Mouse (Mus musculus): ENCODE measurements around the gene Ssna1. TPM values are rescaled to one million over a fixed set of nuclear protein-coding genes. Genes with fewer than 3 reads are reported as not detected.
A peak's percentile ranks its signal among the peaks of the same experiment; 100 is the strongest.

Gene Ssna1
- polyA plus RNA-seq, 1 experiment from 2014 or later: 75.4 TPM

DNA sequence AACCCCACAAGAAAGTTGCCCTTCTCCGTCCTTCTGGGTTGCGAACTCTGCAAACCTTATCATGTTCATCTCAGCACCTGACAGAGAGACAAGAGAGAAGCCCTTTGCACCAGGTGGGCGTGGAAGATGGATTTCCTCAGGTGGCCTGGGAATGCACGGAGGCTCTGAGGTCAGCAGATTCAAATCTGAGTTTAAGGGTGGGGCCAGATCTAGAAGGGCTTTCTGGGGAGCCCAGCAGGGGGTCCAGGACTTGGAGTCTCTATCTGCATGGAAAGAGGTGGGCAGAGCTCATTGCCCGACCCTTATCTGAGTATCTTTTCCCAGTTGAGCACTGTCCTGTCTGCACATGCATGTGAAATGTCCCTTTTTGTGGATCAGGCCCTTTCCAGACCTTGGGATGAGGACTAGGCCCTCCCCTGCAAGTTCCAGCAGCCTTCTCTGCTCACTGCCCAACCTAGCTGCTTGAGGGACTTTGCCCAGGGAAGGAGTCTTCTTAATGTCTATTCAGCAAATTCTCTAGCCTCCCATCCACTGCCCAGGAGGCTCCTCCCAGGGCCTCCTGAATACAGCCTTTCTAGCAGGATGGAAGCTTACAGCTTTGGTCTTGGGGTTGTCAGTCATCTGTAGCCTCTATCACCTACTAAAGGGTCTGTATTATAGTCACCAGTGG, 37.6 kb downstream of the Ssna1 start:
- peaks cover 53% of the 10 kb centered on the region for H3K27me3 ChIP-seq
- ChIA-PET POLR2A (no interaction called here), CTCF (interaction anchor here (0.8 kb wide), 1 partner anchor 13 kb away, joined by 4 read pairs; no protein-coding TSS in a partner anchor)
- no peak for TF ChIP-seq CTCF (IDR thresholded peaks at IDR 0.05)
- no peak for DNase-seq (ENCODE audit: low read depth, low spot score)
- in situ Hi-C loops (cut with MboI; ENCODE audit: low pct_unique_long_range_greater_than_20kb): no loop called here
- ATAC-seq: no peak

DNA sequence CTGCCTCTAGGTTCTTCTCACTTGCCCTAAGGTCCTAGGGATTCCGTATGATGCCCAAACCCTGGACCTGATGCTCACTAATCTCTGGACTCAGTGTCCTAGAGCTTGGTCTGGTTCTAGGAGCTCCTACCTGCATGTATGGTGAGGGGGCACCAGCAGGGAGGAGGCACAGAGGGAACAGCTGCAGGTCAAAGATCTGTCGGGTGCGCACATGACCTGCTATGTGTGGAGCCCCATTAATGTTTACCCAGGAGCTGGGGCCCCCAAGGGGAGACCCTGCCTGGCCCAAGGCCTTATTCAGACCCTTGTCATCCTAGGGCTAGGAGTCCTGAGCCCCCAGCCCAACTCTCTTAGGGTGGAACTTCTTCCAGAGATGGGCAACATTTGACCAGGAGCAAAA, 38.2 kb downstream of the Ssna1 start, which contains the start of gene Slc34a3:
Gene Slc34a3, minus strand, starts transcription at position 315 of the 400 bp plus-strand sequence.
- ATAC-seq: no peak
- ChIA-PET POLR2A (no interaction called here), CTCF (no interaction called here)
- TF ChIP-seq CTCF (IDR thresholded peaks at IDR 0.05): no peak
- no peak for DNase-seq (ENCODE audit: low read depth, low spot score)
- in situ Hi-C loops (cut with MboI; ENCODE audit: low pct_unique_long_range_greater_than_20kb): no loop called here
- H3K27me3 ChIP-seq: peaks cover 53% of the 10 kb centered on the region

DNA sequence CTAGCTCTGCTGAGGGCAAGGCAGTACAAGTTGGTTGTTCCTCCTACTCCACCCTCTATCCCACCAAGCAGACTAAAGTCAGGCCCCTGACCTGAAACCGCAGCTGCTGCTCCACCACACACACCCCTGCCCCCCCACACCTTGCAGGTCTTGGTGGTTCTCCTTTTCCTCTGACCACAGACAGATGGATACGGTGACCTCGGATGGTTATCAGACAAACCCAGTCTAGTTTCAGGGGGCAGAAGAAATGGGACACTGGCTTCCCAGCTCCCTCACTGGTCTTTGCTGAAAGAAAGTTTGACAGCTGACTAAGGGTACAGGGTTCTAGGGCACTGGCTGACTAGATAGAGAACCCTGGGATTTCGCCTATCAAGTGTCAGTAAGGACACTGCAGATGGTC, 38.8 kb downstream of the Ssna1 start:
- peaks cover 53% of the 10 kb centered on the region for H3K27me3 ChIP-seq
- in situ Hi-C loops (cut with MboI; ENCODE audit: low pct_unique_long_range_greater_than_20kb): no loop called here
- no peak for TF ChIP-seq CTCF (IDR thresholded peaks at IDR 0.05)
- ATAC-seq: no peak
- no peak for DNase-seq (ENCODE audit: low read depth, low spot score)
- ChIA-PET CTCF (no interaction called here), POLR2A (no interaction called here)

DNA sequence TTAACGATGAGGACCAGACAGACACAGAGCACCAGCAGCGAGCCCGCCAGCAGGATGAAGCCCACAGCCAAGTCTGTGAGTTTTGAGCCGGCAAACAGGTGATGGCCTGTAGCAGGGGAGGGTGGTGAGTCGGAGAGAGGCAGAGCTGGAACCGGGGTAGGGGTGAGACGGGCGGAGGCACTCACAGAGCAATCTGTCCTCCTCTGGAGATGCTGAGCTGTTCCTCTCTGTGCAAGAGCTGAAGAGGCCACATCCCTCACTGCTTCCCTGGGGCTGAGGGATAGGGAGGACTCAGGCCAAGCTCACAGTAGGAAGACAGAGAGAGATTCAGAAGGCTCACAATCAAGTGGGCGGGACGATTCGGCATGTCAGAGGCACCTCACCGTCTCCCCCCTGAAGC, 41.2 kb downstream of the Ssna1 start:
- ChIA-PET POLR2A (no interaction called here), CTCF (no interaction called here)
- no peak for ATAC-seq
- no peak for TF ChIP-seq CTCF (IDR thresholded peaks at IDR 0.05)
- in situ Hi-C loops (cut with MboI; ENCODE audit: low pct_unique_long_range_greater_than_20kb): no loop called here
- no peak for DNase-seq (ENCODE audit: low read depth, low spot score)
- peaks cover 43% of the 10 kb centered on the region for H3K27me3 ChIP-seq

DNA sequence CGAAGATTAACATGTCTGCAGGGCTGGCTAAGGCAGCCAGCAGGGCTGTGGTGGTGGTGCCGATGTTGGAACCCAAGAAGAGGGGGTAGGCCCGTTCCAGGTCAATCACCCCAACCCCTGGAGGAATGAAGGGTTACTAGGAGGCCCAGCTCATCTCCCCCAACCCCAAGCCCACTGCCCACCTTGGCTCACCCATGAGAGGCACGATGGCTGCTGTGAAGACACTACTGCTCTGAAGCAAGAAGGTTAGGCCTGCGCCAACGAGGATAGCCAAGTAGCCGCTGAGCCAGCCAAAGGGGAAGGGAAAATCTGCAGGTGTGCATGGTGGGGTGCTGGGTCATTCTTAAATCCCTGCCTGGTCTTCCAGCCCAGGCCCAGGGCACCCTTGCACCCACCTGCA, 41.7 kb downstream of the Ssna1 start:
- DNase-seq (ENCODE audit: low read depth, low spot score) (no peak), ATAC-seq (no peak)
- CTCF ChIA-PET: interaction anchor here (0.7 to 3.2 kb wide), 2 partner anchors 15 to 21 kb away, joined by 3 to 29 read pairs; partner anchors contain the start of gene AL732309.1
- H3K27me3 ChIP-seq: peaks cover 39% of the 10 kb centered on the region
- POLR2A ChIA-PET: no interaction called here
- no peak for TF ChIP-seq CTCF (IDR thresholded peaks at IDR 0.05)
- in situ Hi-C loops (cut with MboI; ENCODE audit: low pct_unique_long_range_greater_than_20kb): no loop called here

DNA sequence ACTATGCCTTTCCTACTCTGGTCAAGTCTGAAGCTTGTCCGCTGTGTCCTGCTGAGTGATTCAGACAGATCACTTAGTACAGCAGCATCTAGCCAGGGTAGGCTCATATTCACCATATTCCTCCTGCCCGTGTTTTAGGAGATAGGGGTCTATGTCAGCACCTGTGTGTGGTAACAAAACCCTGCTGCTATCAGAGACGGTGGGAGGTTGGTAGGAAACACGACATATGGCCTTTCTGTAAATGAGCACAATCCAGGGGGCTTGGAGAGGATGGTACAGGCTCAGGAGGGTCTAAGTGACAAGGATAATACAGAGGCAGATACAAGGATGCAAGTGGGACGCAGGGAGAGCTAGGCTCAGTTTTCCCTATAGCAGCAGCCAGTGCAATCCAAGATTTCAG, 42.7 kb downstream of the Ssna1 start:
- in situ Hi-C loops (cut with MboI; ENCODE audit: low pct_unique_long_range_greater_than_20kb): no loop called here
- ChIA-PET POLR2A (no interaction called here), CTCF (interaction anchor here (0.7 to 3.4 kb wide), 7 partner anchors 8 to 63 kb away, joined by 3 to 34 read pairs (median 10); partner anchors contain the start of genes AL732309.1, Anapc2, Rnf224 and Ssna1)
- DNase-seq (ENCODE audit: low read depth, low spot score) (no peak), ATAC-seq (no peak)
- peaks cover 29% of the 10 kb centered on the region for H3K27me3 ChIP-seq
- no peak for TF ChIP-seq CTCF (IDR thresholded peaks at IDR 0.05)

DNA sequence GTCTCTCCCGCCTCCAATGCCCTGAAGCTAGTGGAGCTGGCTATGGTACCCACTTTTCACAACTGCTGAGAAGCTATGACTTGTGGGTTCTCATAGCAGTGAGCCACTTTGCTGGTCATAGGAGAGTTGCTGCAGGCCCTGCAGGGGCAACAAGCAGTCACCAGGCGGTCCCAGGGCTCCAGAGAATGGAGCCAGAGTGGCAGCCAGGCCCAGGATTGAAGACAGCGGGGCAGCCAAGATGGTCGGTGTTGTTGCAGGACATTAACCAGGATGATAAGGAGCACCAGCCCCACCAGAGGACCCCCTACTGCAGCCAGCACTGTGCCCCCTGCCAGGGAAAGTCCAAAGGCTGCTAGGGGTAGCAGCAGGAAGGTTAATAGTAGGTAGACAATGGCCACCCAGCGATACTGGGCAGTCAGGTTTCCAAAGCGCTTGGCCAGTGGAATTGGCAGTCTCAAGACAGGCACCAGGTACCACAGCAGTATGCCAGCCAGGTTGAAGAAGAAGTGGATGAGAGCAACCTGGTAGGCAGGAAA, 43.2 kb downstream of the Ssna1 start:
- TF ChIP-seq CTCF (IDR thresholded peaks at IDR 0.05): no peak
- ChIA-PET POLR2A (no interaction called here), CTCF (interaction anchor here (0.6 to 3.4 kb wide), 27 partner anchors 8 to 171 kb away, joined by 3 to 34 read pairs (median 7); partner anchors contain the start of genes AL732309.1, Anapc2, Nelfb and Rnf224)
- DNase-seq (ENCODE audit: low read depth, low spot score) (no peak), ATAC-seq (no peak)
- peaks cover 24% of the 10 kb centered on the region for H3K27me3 ChIP-seq
- in situ Hi-C loops (cut with MboI; ENCODE audit: low pct_unique_long_range_greater_than_20kb): no loop called here

DNA sequence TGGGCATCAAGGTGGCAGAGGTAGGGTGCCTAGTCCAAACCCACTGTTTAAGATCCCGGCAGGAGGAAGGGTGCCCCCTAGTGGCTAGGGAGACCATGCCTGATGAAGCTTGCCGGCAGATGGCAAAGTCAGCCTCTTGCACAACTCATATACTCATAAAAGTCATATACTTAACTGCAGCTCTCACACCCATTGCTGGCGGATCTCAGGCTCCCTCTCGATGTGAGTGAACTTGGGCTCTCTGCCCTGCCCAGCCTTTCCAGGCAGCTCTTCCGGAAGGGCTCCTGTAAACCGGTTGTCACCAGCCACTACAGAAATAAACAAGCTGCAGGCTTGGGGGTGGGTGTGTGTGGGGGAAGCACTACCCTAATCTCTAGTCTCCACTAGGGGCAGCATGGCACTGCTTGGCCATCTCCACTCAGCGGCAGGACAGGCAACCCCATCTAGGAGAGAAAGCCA, 43.8 kb downstream of the Ssna1 start:
- H3K27me3 ChIP-seq: peaks cover 20% of the 10 kb centered on the region
- CTCF ChIA-PET: interaction anchor here (0.6 to 3.4 kb wide), 30 partner anchors 8 to 250 kb away, joined by 3 to 34 read pairs (median 6); partner anchors contain the start of genes AL732309.1, Anapc2, Nelfb and Rnf224
- in situ Hi-C loops (cut with MboI; ENCODE audit: low pct_unique_long_range_greater_than_20kb): no loop called here
- POLR2A ChIA-PET: interaction anchor here (0.7 to 1.1 kb wide), 2 partner anchors 34 to 52 kb away, joined by 4 read pairs; no protein-coding TSS in a partner anchor
- ATAC-seq (peak; percentile 11), DNase-seq (ENCODE audit: low read depth, low spot score) (peak; percentile 50)
- TF ChIP-seq CTCF (IDR thresholded peaks at IDR 0.05): no peak

DNA sequence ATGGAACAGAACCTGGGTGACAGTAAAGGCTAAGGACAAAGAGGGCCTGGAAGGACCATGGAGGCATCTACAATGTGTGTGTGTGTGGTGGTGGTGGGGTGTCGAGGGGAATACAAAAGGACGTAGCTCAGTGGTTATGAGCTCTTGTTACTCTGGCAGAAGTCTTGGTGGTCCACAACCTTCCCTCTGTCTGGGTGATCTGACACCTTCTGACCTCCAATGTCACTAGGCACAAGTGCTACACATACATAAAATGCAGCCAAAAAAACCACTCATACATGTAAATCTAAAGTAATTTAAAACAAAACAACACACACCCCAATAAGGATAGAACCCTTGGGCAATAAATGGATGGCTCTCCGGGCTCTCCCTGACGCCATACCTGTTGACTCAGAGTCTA, 44.8 kb downstream of the Ssna1 start:
- DNase-seq (ENCODE audit: low read depth, low spot score) (no peak), ATAC-seq (no peak)
- in situ Hi-C loops (cut with MboI; ENCODE audit: low pct_unique_long_range_greater_than_20kb): no loop called here
- POLR2A ChIA-PET: interaction anchor here (0.7 to 1.5 kb wide), 4 partner anchors 19 to 51 kb away, joined by 4 to 13 read pairs (median 4); no protein-coding TSS in a partner anchor
- CTCF ChIA-PET: interaction anchor here (1.1 to 3.4 kb wide), 15 partner anchors 10 to 251 kb away, joined by 3 to 34 read pairs (median 10); partner anchors contain the start of genes AL732309.1, Nelfb, Rnf224 and Tmem203
- no peak for TF ChIP-seq CTCF (IDR thresholded peaks at IDR 0.05)
- peaks cover 16% of the 10 kb centered on the region for H3K27me3 ChIP-seq

DNA sequence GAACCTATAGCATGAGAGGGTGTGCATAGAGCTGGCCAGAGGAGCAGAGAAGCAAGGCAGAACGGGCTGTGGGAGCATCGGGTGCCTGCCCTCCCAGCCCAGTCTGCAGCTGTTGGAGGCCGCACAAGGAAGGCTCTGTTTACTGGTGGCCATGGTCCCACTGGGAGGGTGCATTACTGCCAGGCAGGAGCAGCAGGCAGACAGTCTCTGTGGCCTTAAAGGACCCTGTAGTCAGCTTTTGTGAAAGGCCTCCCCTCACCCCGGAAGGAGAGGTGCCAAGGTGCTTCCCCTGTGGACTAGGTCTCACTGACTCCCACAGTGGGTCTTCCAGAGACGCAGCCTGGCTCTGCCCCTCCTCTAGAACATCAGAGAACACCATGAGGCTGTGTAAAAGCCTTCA, 45.4 kb downstream of the Ssna1 start:
- DNase-seq (ENCODE audit: low read depth, low spot score) (no peak), ATAC-seq (no peak)
- CTCF ChIA-PET: interaction anchor here (1.7 to 3.4 kb wide), 7 partner anchors 16 to 38 kb away, joined by 4 to 34 read pairs (median 16); partner anchors contain the start of genes Nelfb, Tmem203 and Tor4a
- H3K27me3 ChIP-seq: peaks cover 15% of the 10 kb centered on the region
- TF ChIP-seq CTCF (IDR thresholded peaks at IDR 0.05): no peak
- POLR2A ChIA-PET: interaction anchor here (0.7 to 1.5 kb wide), 3 partner anchors 18 to 38 kb away, joined by 4 to 13 read pairs (median 5); no protein-coding TSS in a partner anchor
- in situ Hi-C loops (cut with MboI; ENCODE audit: low pct_unique_long_range_greater_than_20kb): no loop called here
